Mouse (Mus musculus) ES-E14 (cell line): ENCODE measurements at regions not wholly inside any gene's neighbourhood (a gene's known extent, or its start where the extent isn't known, plus 50 kb on each side); places are given as distances from the start of the nearest gene placed in this dataset.
A peak's percentile ranks its signal among the peaks of the same experiment; 100 is the strongest.

Source experiments
- DNase-seq: peaks from one replicate; pipeline ENCODE4 v3.0.0-alpha.2; 2013; ENCODE audit warnings: low read depth, low spot score
- H3K27ac ChIP-seq: 2 replicates; pipeline ENCODE4 v1.5.1; 2012; ENCODE audit warnings: low read depth, mild to moderate bottlenecking, low read length, moderate library complexity, mixed read lengths; ENCODE audit not compliant: poor library complexity, insufficient read depth, severe bottlenecking
- H3K36me3 ChIP-seq: 2 replicates; pipeline ENCODE4 v1.6.1; 2012; ENCODE audit warnings: mild to moderate bottlenecking, low read length, moderate library complexity, mixed read lengths; ENCODE audit not compliant: control insufficient read depth, poor library complexity, insufficient read depth, severe bottlenecking
- H3K4me1 ChIP-seq, 2 experiments: fragments of 150-350 bp in 1 of 2; sonication (generic) in 1 of 2; 2 replicates each; pipeline ENCODE4 v1.6.1; 2012; ENCODE audit warnings: low read length in 2 of 2, mild to moderate bottlenecking in 1 of 2, mixed read lengths in 1 of 2; ENCODE audit not compliant: control insufficient read depth in 2 of 2, insufficient read depth in 2 of 2, poor library complexity in 1 of 2
- H3K4me3 ChIP-seq, 2 experiments: fragments of 150-350 bp in 1 of 2; sonication (generic) in 1 of 2; 2 replicates each; pipeline ENCODE4 v1.5.1; 2012; ENCODE audit warnings: low read length in 2 of 2, low read depth in 1 of 2, mild to moderate bottlenecking in 1 of 2, mixed read lengths in 1 of 2; ENCODE audit not compliant: insufficient read depth in 1 of 2, poor library complexity in 1 of 2, severe bottlenecking in 1 of 2
- H3K9ac ChIP-seq: 2 replicates; pipeline ENCODE4 v1.6.1; 2012; ENCODE audit warnings: low read depth, mild to moderate bottlenecking, low read length, mixed read lengths; ENCODE audit not compliant: poor library complexity, insufficient read depth, severe bottlenecking
- H3K9me3 ChIP-seq: fragments of 150-350 bp; sonication (generic); 2 replicates; pipeline ENCODE4 v1.6.1; 2012; ENCODE audit warnings: low read depth, mild to moderate bottlenecking, low read length; ENCODE audit not compliant: control insufficient read depth, insufficient read depth
- MAFK ChIP-seq: IDR thresholded peaks from 2 replicates; pipeline ENCODE4 v1.6.1; 2014; ENCODE audit warnings: mild to moderate bottlenecking, low read depth, low read length, inconsistent platforms; ENCODE audit not compliant: insufficient read depth
- ZC3H11A ChIP-seq: IDR thresholded peaks from 2 replicates; pipeline ENCODE4 v1.6.1; 2012; ENCODE audit warnings: low read depth, mild to moderate bottlenecking, inconsistent platforms, low read length, borderline replicate concordance
- in situ Hi-C, 2 experiments: fragments of 600-800 bp; cut with MboI; formaldehyde crosslinking; loops; one replicate each; pipeline ENCODE4 v1.15.1; 2025; ENCODE audit warnings: low sequenced_read_pairs in 2 of 2, inconsistent platforms in 1 of 2; ENCODE audit not compliant: unreplicated experiment in 2 of 2

DNA sequence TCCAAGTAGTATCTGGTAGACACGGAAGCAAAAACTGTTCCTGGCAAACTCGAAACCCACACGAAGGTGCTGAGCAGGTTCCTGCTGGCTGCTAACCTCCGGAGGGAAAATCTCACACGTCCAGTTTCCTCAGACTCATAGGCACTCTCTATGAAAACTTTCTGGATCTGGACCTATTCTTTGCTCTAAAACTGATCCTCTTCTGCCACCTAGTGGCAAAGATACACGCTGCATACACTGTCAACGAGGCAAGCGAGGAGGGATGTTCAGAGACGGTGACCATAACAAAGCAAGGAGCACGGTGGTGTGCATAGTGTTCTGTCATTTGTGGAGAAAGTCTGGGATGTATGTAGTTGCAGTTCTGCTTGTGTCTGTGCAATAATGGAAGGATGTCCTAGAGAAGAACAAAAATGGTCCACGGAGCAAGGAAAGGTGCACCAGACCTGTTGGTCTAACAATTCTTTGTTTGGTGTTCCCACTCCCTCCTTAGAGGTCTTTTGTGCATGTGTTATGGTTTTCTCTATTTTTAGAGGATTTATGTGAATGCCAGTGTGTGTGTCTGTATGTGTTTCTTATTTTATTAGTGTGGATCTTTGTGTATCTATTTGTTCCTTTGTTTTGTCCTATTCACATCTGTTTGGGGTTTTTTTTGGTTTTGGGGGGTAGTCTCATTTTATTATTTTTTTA, 57.0 kb upstream of the Siglech start:
- no peak for TF ChIP-seq MAFK
- TF ChIP-seq ZC3H11A: peak; percentile 95
- DNase-seq: peak; percentile 73
- Histone ChIP-seq H3K36me3 (no peaks in the 10 kb centered on the region), H3K9me3 (no peaks in the 10 kb centered on the region), H3K9ac (no peak overlapping the region), H3K27ac (no peak overlapping the region), H3K4me3 (no peak overlapping the region), H3K4me1 (no peaks in the 10 kb centered on the region)
- in situ Hi-C loops: loop anchor here in 1 of 2 experiments (10.0 kb wide), 1 partner anchor 866 kb away; no protein-coding TSS in a partner anchor
